Mouse (Mus musculus): ENCODE measurements around the gene Pcsk6.
A peak's percentile ranks its signal among the peaks of the same experiment; 100 is the strongest.
"Not testable (repeated sequence)": the region's sequence is repeated elsewhere in the genome, so short reads cannot be mapped to it uniquely, and the experiment has no call there.

The Pcsk6 gene

GRCm38 (mm10) chr7:65881290-65881688, 19.8 kb downstream of the Pcsk6 start:
- peak; percentile 36 to 60 for DNase-seq (ENCODE audit: low spot score in 2 of 2)

DNA sequence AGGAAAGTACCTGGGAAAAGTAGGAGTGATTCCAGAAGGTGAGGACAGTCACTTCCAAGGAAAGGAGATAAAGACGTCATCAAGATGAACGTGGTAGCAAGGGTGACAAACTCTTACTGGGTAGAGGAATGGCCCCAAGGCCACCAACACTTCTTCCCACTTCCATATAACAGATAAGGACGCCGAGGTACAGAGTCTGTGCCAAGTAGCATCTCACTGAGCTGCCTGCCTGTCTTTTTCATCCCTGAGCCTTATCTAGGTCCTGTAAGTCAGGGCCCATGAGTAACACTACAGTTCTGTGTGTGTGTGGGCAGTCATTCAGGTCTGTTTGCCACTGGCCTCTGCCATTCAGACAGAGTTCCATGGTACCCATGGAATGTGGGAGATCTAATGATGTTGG, 23.4 kb downstream of the Pcsk6 start:
- DNase-seq (ENCODE audit: low spot score in 2 of 2), result no peak

GRCm38 (mm10) chr7:65885819-65886218, 24.3 kb downstream of the Pcsk6 start:
- no peak for DNase-seq (ENCODE audit: low spot score in 2 of 2)

DNA sequence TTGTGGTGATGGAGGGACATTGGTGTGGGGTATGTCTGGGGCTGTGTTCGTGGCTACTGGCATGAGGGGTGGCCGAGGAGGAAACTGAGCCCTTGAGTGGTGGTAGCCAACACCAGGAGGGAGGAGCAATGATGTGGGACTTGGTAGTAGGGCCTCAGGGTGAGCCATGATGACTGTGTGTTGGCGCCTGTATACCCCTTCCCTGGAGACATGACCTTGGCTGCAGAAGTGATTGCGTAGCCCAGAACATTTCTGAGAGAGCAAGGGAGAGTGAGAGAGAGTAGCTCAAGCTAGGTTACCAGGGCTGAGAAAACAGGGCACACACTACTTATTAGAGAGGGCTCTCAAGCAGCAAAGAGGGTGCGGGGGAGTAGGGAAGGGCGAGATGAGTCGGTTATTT, 30.3 kb downstream of the Pcsk6 start:
- DNase-seq (ENCODE audit: low spot score in 2 of 2), result no peak

- no peak for DNase-seq (ENCODE audit: low spot score in 2 of 2)
Measured at GRCm38 (mm10) chr7:65892264-65892828, 30.8 kb downstream of the Pcsk6 start.

GRCm38 (mm10) chr7:65893546-65893945, 32.0 kb downstream of the Pcsk6 start:
- no peak for DNase-seq (ENCODE audit: low spot score in 2 of 2)

GRCm38 (mm10) chr7:65895262-65895661, 33.7 kb downstream of the Pcsk6 start:
- DNase-seq (ENCODE audit: low spot score in 2 of 2), result no peak

DNA sequence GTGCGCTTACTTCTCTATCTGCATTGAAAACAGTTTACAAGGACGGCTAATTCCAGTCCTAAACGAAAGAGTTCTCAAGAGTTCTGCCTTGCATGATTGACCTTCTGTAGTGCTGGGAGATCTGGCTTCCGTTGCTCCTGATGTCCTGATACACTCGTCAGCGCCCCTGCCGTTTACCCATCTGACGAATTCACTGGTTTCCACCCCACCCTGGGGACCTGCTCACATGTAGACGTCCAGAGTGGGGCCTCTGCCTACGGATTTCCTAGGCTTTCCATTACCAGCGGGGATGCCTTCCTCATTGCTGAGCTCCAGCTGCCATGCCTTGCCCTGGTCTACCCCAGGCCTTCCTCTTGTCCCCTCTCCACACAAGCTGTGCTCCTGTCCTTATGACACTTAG, 39.7 kb downstream of the Pcsk6 start:
- DNase-seq (ENCODE audit: low spot score in 2 of 2), result no peak

GRCm38 (mm10) chr7:65902471-65903180, 41.1 kb downstream of the Pcsk6 start:
- peak in 1 of 2 experiments; percentile 7 for DNase-seq (ENCODE audit: low spot score in 2 of 2)

GRCm38 (mm10) chr7:65903456-65903855, 41.9 kb downstream of the Pcsk6 start:
- DNase-seq (ENCODE audit: low spot score in 2 of 2), result no peak

- no peak for DNase-seq (ENCODE audit: low spot score in 2 of 2)
Measured at GRCm38 (mm10) chr7:65906528-65907272, 45.2 kb downstream of the Pcsk6 start.

DNA sequence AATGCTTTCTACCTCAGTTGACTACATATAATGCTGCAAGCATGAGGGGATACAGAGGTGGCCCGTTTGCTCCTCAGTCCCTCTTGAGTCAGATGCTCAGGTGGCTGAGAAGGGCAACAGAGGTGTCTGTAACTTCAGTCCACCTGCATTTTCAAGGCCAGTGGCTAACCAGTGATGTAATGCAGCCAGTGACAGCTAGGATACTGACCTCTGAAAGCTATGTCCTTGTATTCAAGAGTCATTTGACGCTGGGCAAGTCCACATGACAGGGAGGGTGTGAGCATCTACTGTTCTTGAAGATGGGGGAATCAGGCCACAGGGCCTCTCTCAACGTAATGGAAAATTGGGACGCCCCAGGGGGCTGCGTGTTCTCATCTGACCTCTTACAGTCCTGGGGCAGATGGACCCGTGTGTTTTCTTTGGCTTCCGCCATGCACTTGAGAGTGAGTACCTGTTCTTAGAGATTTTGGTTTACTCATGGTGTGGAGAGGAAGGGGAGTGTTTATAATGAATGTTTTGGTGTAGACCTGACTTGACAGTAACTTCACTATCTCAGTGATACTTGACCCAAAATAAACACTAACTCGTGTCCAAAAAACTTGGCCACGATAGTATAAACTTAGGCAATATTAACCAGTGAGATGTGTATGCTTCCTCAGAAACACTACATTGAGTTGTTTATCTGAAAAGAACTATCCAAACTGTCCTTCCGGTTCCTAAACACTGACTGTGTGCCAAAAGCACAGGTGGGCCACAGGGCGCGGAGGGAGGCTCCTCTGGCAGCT, 48.0 kb downstream of the Pcsk6 start:
- DNase-seq (ENCODE audit: low spot score in 2 of 2), result no peak

- DNase-seq (ENCODE audit: low spot score in 2 of 2), result no peak
Measured at GRCm38 (mm10) chr7:65913088-65913610, 51.6 kb downstream of the Pcsk6 start.

DNA sequence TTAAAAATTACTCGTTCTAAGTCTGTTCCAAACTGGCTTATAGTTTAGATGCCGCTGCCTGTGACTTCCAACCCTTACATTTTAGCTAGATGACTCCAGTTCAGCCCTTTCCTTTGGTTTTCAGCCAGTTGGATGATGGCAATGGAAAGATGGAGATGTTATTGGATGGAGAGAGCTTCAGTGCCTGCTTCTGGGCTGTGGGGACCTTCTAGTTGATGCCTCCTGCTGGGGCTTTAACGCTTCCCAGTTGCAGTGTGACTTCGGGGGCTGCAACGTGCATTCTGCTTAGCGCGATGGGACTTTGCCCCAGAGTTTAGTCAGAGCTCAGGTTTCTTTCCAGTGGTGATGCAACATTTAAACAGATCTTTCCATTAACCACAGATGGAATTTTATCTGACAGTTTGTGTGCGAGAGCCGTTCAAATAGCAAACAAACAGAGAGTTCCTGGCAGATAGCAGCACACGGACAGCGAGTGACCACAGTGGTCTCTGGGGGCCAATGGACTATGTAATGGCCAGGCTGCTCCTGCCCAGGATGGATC, 53.3 kb downstream of the Pcsk6 start:
- DNase-seq (ENCODE audit: low spot score in 2 of 2), result no peak

DNA sequence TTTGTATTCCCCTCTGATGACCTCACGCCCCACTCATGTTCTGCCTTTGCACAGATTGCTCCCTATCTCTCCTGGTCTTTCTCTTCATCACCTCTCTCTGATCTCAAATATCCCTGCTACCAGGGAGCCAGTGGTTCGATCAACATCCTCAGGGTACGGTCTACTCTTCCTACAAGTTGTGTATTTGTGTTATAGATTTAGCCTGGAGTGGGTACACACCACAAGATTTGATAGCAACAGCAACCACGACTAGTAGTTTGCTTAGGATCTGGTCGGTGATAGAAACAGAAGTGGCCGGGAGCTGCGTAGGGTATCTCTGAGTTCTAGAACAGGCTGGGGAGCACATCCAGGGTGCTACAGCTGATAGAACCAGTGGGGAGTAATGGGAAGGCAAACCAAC, 54.3 kb downstream of the Pcsk6 start:
- no peak for DNase-seq (ENCODE audit: low spot score in 2 of 2)

DNA sequence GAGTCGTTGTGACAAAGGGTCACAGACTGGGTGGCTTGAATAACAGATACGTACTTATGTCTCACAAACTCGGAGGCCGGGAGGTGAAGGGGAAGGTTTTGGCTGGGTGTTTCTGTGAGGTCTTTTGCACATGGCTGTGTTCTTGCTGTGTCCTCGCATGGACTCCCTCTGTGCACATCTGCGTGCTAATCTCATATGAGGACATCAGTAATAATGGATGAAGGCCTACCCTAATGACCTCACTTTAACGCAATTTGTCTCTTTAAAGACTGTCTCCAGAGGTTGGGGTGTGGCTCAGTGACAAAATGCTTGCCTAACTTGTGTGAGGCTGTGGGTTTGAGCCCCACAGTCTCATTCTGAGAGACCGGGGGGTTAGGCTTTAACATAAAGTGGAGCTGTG, 55.0 kb downstream of the Pcsk6 start:
- DNase-seq (ENCODE audit: low spot score in 2 of 2), result no peak

DNA sequence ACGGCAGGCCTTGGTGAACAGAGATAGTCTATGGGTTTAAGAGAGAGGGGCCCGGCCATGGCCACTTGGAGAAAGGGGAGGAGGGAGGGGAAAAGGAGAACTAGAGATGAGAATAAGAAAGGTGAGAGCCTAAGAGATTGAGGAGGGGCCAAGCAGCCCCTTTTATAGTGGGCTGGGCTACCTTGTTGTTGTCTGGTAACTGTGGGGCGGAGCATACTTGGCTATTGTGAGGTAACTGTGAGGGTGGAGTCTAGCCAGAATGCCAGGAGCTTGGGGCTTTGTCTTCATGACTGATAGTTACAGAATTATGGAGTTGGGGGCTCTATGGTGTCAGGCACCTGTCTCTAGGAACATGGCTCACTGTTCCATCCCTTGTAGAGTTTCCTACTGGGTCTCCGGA, 56.9 kb downstream of the Pcsk6 start:
- DNase-seq (ENCODE audit: low spot score in 2 of 2), result no peak

GRCm38 (mm10) chr7:65929398-65929797, 67.9 kb downstream of the Pcsk6 start:
- no peak for DNase-seq (ENCODE audit: low spot score in 2 of 2)

GRCm38 (mm10) chr7:65930478-65930877, 68.9 kb downstream of the Pcsk6 start:
- no peak for DNase-seq (ENCODE audit: low spot score in 2 of 2)

GRCm38 (mm10) chr7:65934238-65934970, 72.9 kb downstream of the Pcsk6 start:
- DNase-seq (ENCODE audit: low spot score in 2 of 2), result not testable (repeated sequence)

DNA sequence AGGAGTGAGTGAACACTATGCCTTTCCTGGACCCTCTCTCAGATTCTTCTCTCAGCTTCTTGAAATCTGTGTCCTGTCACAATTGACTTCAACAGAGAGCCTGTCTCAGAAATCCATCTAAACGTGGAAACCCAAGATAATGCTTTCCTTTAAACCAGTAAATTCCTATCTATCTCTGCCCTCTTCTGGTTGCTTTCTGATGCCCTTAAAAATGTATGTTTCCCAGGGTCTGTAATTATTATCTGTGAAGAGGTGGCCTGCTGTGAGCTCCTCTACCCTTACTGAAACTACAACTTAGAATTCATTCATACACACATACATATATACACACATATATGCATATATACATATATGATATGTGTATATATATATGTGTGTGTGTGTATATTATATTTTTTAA, 73.7 kb downstream of the Pcsk6 start:
- DNase-seq (ENCODE audit: low spot score in 2 of 2), result no peak
